In the genomic region with DNA sequence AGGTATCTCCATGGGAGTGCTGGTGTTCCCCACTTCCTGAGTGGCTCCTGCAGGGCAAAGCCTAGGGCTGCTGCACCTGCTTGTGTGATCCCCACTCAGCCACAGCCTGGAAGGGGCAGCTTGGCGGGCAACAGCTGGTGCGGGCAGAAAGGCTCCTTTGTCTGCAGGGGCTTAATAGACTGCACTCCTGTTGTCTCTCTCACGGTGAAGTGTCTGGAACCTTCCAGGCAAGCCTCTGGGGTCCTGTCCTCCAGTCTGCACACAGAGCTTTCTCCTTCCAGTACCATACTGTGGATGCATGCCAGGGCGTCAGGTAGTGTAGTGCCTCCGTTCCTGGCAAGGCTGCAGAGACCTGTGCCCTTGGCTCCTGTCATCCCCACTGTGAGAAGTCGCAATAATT, we compare ENCODE assay signal across 8 mouse cellular contexts. TPM values are rescaled to one million over a fixed set of nuclear protein-coding genes. Genes with fewer than 3 reads are reported as not detected.
DNase-seq lines count a peak whose midpoint lies in the region; ATAC-seq lines count a peak whose summit lies in the region.

No protein-coding gene starts in this region.

- no peak for DNase-seq in heart, postnatal 4 days
- peak; percentile 61 to 69 for DNase-seq in cerebellum, postnatal 10 days
- DNase-seq in spleen, postnatal 4 days (ENCODE audit: low spot score in 2 of 2), result no peak
- no peak for DNase-seq in MN1 (ENCODE audit: low spot score)
- no peak for DNase-seq in right cerebral cortex, postnatal 25 days

- no peaks in the 10 kb centered on the region for H3K27me3 ChIP-seq in heart, embryonic 16.5 days (ENCODE audit: control insufficient read depth, insufficient read depth, low read length)
- no peaks in the 10 kb centered on the region for H3K27me3 ChIP-seq in hindbrain, embryonic 13.5 days
- H3K27me3 ChIP-seq in midbrain, embryonic 15.5 days (replicated peaks), result no peaks in the 10 kb centered on the region

- H3K4me3 ChIP-seq in heart, embryonic 16.5 days (ENCODE audit: low read length), result peak overlapping the region; percentile 92
- H3K4me3 ChIP-seq in hindbrain, embryonic 13.5 days, result peak overlapping the region; percentile 91
- peak overlapping the region; percentile 86; the same call in 1 of the 2 replicates for H3K4me3 ChIP-seq in midbrain, embryonic 15.5 days

- H3K36me3 ChIP-seq in heart, embryonic 16.5 days (ENCODE audit: control insufficient read depth, insufficient read depth), result peaks cover 19% of the 10 kb centered on the region
- peaks cover 36% of the 10 kb centered on the region for H3K36me3 ChIP-seq in hindbrain, embryonic 13.5 days
- H3K36me3 ChIP-seq in midbrain, embryonic 15.5 days (replicated peaks), result 0 out of 2 replicates have a peak, but pooled peaks cover 7% of the 10 kb centered on the region

- peak overlapping the region; percentile 96 for H3K4me2 ChIP-seq in heart, embryonic 16.5 days (ENCODE audit: low read depth, low read length)
- H3K4me2 ChIP-seq in hindbrain, embryonic 13.5 days, result peak overlapping the region; percentile 96
- peak overlapping the region; percentile 92 for H3K4me2 ChIP-seq in midbrain, embryonic 15.5 days

- 67% methylated on average over 6 of the region's 6 CpGs for WGBS in heart, embryonic 16.5 days
- whole genome bisulfite sequencing in hindbrain, embryonic 13.5 days, result 49% methylated on average over 6 of the region's 6 CpGs
- WGBS in midbrain, embryonic 15.5 days, result 49% methylated on average over 6 of the region's 6 CpGs

- ATAC-seq in heart, embryonic 16.5 days (replicated peaks; ENCODE audit: extremely low read depth, insufficient read depth, low FRiP score), result no peak
- no peak for ATAC-seq in hindbrain, embryonic 13.5 days (ENCODE audit: low FRiP score)
- ATAC-seq in midbrain, embryonic 15.5 days (replicated peaks), result no peak

- peaks cover 37% of the 10 kb centered on the region for H3K4me1 ChIP-seq in heart, embryonic 16.5 days (ENCODE audit: control insufficient read depth, insufficient read depth, low read length)
- H3K4me1 ChIP-seq in hindbrain, embryonic 13.5 days (replicated peaks), result peaks cover 45% of the 10 kb centered on the region
- H3K4me1 ChIP-seq in midbrain, embryonic 15.5 days, result peaks cover 43% of the 10 kb centered on the region

- peak overlapping the region; percentile 56 for H3K9ac ChIP-seq in heart, embryonic 16.5 days (ENCODE audit: low read length)
- H3K9ac ChIP-seq in hindbrain, embryonic 13.5 days, result peak overlapping the region; percentile 93
- peak overlapping the region; percentile 34; the same call in 1 of the 2 replicates for H3K9ac ChIP-seq in midbrain, embryonic 15.5 days

- H3K9me3 ChIP-seq in heart, embryonic 16.5 days (replicated peaks; ENCODE audit: control insufficient read depth, low read length), result no peaks in the 10 kb centered on the region
- no peaks in the 10 kb centered on the region for H3K9me3 ChIP-seq in hindbrain, embryonic 13.5 days
- no peaks in the 10 kb centered on the region for H3K9me3 ChIP-seq in midbrain, embryonic 15.5 days

- H3K27ac ChIP-seq in heart, embryonic 16.5 days (ENCODE audit: low read length), result no peak overlapping the region; the same call in 1 of the 2 replicates
- peak overlapping the region; percentile 64 for H3K27ac ChIP-seq in hindbrain, embryonic 13.5 days
- H3K27ac ChIP-seq in midbrain, embryonic 15.5 days, result no peak overlapping the region

RNA-seq across cellular contexts. Expression of gene Stk11, which starts 2.9 kb away (rescaled TPM):
- polyA plus RNA-seq in heart, embryonic 16.5 days (2015; fragmentation: Nextera tagmentation; extraction: Ambion mirVana), result 13.8 and 15.3 TPM in 2 replicates
- 10 to 100 TPM; 98.7 to 99.9 TPM for total RNA-seq in heart, postnatal 4 days (2021)
- 16.3 and 18.2 TPM in 2 replicates for polyA plus RNA-seq in hindbrain, embryonic 13.5 days (2015; fragmentation: Nextera tagmentation; extraction: Ambion mirVana)
- 19.6 and 20.5 TPM in 2 replicates for polyA plus RNA-seq in midbrain, embryonic 15.5 days (2015; fragmentation: Nextera tagmentation; extraction: Ambion mirVana)

RNA-seq across cellular contexts. Expression of gene Sbno2, which starts 13.2 kb away (rescaled TPM):
- polyA plus RNA-seq in heart, embryonic 16.5 days (2015; fragmentation: Nextera tagmentation; extraction: Ambion mirVana), result 11.7 and 13.5 TPM in 2 replicates
- total RNA-seq in heart, postnatal 4 days (2021), result 10 to 100 TPM; 19.0 to 19.4 TPM
- polyA plus RNA-seq in hindbrain, embryonic 13.5 days (2015; fragmentation: Nextera tagmentation; extraction: Ambion mirVana), result 13.6 and 14.4 TPM in 2 replicates
- 13.8 and 16.8 TPM in 2 replicates for polyA plus RNA-seq in midbrain, embryonic 15.5 days (2015; fragmentation: Nextera tagmentation; extraction: Ambion mirVana)

RNA-seq across cellular contexts. Expression of gene Atp5d, which starts 19.9 kb away (rescaled TPM):
- polyA plus RNA-seq in heart, embryonic 16.5 days (2015; fragmentation: Nextera tagmentation; extraction: Ambion mirVana), result 1,107 and 1,132 TPM in 2 replicates
- 1,000 to 10,000 TPM in 1 of 2 experiments, 100 to 1,000 TPM in 1; 966 to 1,003 TPM for total RNA-seq in heart, postnatal 4 days (2021)
- 434 and 449 TPM in 2 replicates for polyA plus RNA-seq in hindbrain, embryonic 13.5 days (2015; fragmentation: Nextera tagmentation; extraction: Ambion mirVana)
- 444 and 468 TPM in 2 replicates for polyA plus RNA-seq in midbrain, embryonic 15.5 days (2015; fragmentation: Nextera tagmentation; extraction: Ambion mirVana)

RNA-seq across cellular contexts. Expression of gene Cbarp, which starts 22.1 kb away (rescaled TPM):
- polyA plus RNA-seq in heart, embryonic 16.5 days (2015; fragmentation: Nextera tagmentation; extraction: Ambion mirVana), result 2.5 TPM in 2 replicates
- 1 to 10 TPM; 3.7 to 5.1 TPM for total RNA-seq in heart, postnatal 4 days (2021)
- polyA plus RNA-seq in hindbrain, embryonic 13.5 days (2015; fragmentation: Nextera tagmentation; extraction: Ambion mirVana), result 57.4 and 59.2 TPM in 2 replicates
- polyA plus RNA-seq in midbrain, embryonic 15.5 days (2015; fragmentation: Nextera tagmentation; extraction: Ambion mirVana), result 65.7 and 66.9 TPM in 2 replicates

RNA-seq across cellular contexts. Expression of gene Midn, which starts 29.5 kb away (rescaled TPM):
- 10.3 and 13.0 TPM in 2 replicates for polyA plus RNA-seq in heart, embryonic 16.5 days (2015; fragmentation: Nextera tagmentation; extraction: Ambion mirVana)
- total RNA-seq in heart, postnatal 4 days (2021), result 100 to 1,000 TPM; 145 to 163 TPM
- polyA plus RNA-seq in hindbrain, embryonic 13.5 days (2015; fragmentation: Nextera tagmentation; extraction: Ambion mirVana), result 32.4 and 34.7 TPM in 2 replicates
- 29.5 and 29.9 TPM in 2 replicates for polyA plus RNA-seq in midbrain, embryonic 15.5 days (2015; fragmentation: Nextera tagmentation; extraction: Ambion mirVana)

Comparison
In these comparisons a context has a peak if more than half of its experiments do, and no peak if none do; other contexts are left out.
1. H3K9ac ChIP-seq: peak in every context shown above with its lines; median percentile 93 in hindbrain, embryonic 13.5 days; 56 in heart, embryonic 16.5 days; 34 in midbrain, embryonic 15.5 days.
2. DNase-seq: peak in cerebellum, postnatal 10 days (2 of 2); none in heart, postnatal 4 days (single experiment), spleen, postnatal 4 days (0 of 2), MN1 (single experiment) and right cerebral cortex, postnatal 25 days (single experiment).
3. Peak in every context shown above with its lines, with median percentiles within 50 percentile points of each other: H3K4me2 ChIP-seq and H3K4me3 ChIP-seq.